Mouse (Mus musculus) heart, postnatal 0 days (tissue): ENCODE measurements around the gene Acot9.

Source experiments
- CTCF ChIP-seq: IDR thresholded peaks from 2 replicates; pipeline ENCODE4 v1.5.1; 2016; ENCODE audit warnings: antibody characterized with exemption, control low read depth, low read depth
- EP300 ChIP-seq: IDR thresholded peaks from 2 replicates; pipeline ENCODE4 v1.6.1; 2016; ENCODE audit warnings: antibody characterized with exemption, low read depth

DNA sequence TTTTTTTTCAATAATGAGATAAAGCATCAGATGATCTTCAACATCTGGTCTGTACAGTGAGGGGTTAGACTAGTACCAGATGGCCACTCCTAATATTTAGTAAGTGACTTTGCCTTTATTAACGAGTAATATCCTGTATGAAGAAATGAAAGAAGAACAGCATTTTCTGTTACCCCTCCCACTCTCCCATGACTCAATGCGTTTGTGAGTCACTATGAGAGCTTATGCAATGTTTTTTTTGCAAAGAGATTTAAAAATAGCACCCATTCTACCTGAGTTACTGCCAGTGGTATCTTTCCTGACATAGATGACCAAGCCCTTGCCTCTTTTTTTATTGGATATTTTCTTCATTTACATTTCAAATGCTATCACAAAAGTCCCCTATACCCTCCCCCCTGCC is 44.0 kb upstream of the Acot9 start:
- TF ChIP-seq CTCF, result no peak
- no peak for TF ChIP-seq EP300
